In the genomic region with DNA sequence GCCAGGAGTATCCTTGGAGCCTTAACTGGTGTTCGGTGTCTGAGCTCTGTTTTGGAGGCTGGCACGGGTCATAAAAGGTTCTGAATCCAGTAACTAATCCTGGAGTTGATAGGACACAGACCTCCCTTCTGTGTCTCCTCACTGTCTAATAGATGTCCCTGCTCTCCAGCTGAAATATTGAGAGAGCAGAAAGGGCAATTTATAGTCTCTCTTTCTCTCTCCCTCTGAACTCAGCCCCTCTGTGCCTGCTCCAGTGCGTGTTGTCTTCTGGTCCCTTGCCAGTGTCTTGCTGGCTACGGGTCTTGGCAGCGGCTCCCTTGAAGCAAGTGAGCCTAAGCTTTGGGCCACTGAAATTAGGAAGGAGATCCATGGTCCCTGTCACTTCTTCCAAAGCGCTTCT, we compare ENCODE assay signal across 17 mouse cellular contexts. TPM values are rescaled to one million over a fixed set of nuclear protein-coding genes. Genes with fewer than 3 reads are reported as not detected.
DNase-seq lines count a peak whose midpoint lies in the region; ATAC-seq and TF ChIP-seq lines count a peak whose summit lies in the region.
"Had no signal": no experiment of that assay in that cellular context is flagged by ENCODE, and none has a peak within 500 bp of the region (broad histone marks: within the 10 kb centered on the region; RNA-seq: fewer than 3 reads in every experiment).

No protein-coding gene starts in this region.

- intact Hi-C loops in left cerebral cortex, postnatal 10 days (cut with DNase I), result no loop called here

- DNase-seq in cerebellum, postnatal 14 days, result peak; percentile 30 to 40
- no peak for DNase-seq in cerebellum, postnatal 4 days (ENCODE audit: low spot score in 2 of 2)
- peak; percentile 82 for DNase-seq in kidney, adult 2 months
- no peak for DNase-seq in kidney, postnatal 10 days
- DNase-seq in MN1 (ENCODE audit: low spot score), result peak; percentile 83
- DNase-seq in left cerebral cortex, postnatal 10 days (ENCODE audit: extremely low spot score in 1 of 2, low spot score in 2 of 2), result no peak
- no peak for DNase-seq in layer of hippocampus, postnatal 36 days
- DNase-seq: B cell, adult 2 months; cerebellum, adult 2 months; thymus, adult 18-20 months had no signal

- peaks cover 45% of the 10 kb centered on the region; the same call in 1 of the 2 replicates for H3K4me1 ChIP-seq in kidney, adult 2 months (ENCODE audit: control insufficient read depth, insufficient read depth, low read length)
- peaks cover 28% of the 10 kb centered on the region; the same call in 1 of the 2 replicates for H3K4me1 ChIP-seq in kidney, embryonic 14.5 days (ENCODE audit: control insufficient read depth, insufficient read depth, low read length)

- no peak overlapping the region for H3K9ac ChIP-seq in kidney, embryonic 14.5 days (ENCODE audit: low read depth, low read length)
- H3K9ac ChIP-seq: limb, embryonic 12.5 days had no signal

- H3K4me3 ChIP-seq in kidney, adult 2 months (ENCODE audit: insufficient read depth, low read depth, low read length), result no peak overlapping the region
- H3K4me3 ChIP-seq in kidney, embryonic 14.5 days (ENCODE audit: low read length), result no peak overlapping the region
- H3K4me3 ChIP-seq: heart, embryonic 10.5 days; limb, embryonic 12.5 days; megakaryocyte, embryonic 14.5 days had no signal

- peak overlapping the region; percentile 75 for H3K27ac ChIP-seq in kidney, adult 2 months (ENCODE audit: insufficient read depth, low read depth, low read length)
- H3K27ac ChIP-seq in kidney, embryonic 14.5 days (ENCODE audit: low read depth, low read length), result peak overlapping the region; percentile 53; the same call in 1 of the 2 replicates
- H3K27ac ChIP-seq: heart, embryonic 10.5 days; limb, embryonic 12.5 days had no signal

- TF ChIP-seq POLR2A in kidney, adult 2 months (IDR thresholded peaks at IDR 0.05; ENCODE audit: low read depth, low read length), result no peak

- ATAC-seq in kidney, embryonic 14.5 days (ENCODE audit: low FRiP score, low TSS enrichment), result 0 out of 2 replicates have a peak, but pooled peaks have one; percentile 11

- H3K27me3 ChIP-seq in kidney, adult 2 months (replicated peaks; ENCODE audit: control insufficient read depth, insufficient read depth, low read length), result no peaks in the 10 kb centered on the region
- no peaks in the 10 kb centered on the region for H3K27me3 ChIP-seq in kidney, embryonic 14.5 days (ENCODE audit: control insufficient read depth, insufficient read depth, low read length)

- H3K36me3 ChIP-seq in kidney, adult 2 months (ENCODE audit: control insufficient read depth, insufficient read depth, low read length), result peaks cover 8% of the 10 kb centered on the region; the same call in 1 of the 2 replicates
- H3K36me3 ChIP-seq in kidney, embryonic 14.5 days (ENCODE audit: control insufficient read depth, insufficient read depth, low read length), result peaks cover 20% of the 10 kb centered on the region

- WGBS in kidney, adult 2 months, result 51% methylated on average over 6 of the region's 6 CpGs
- 43% methylated on average over 6 of the region's 6 CpGs for WGBS in kidney, embryonic 14.5 days

- no peak for TF ChIP-seq CTCF in kidney, adult 2 months (conservative IDR thresholded peaks at IDR 0.05; ENCODE audit: insufficient read depth, insufficient read length, low read depth, low read length)

- no peak overlapping the region for H3K4me2 ChIP-seq in kidney, embryonic 14.5 days (replicated peaks; ENCODE audit: low read depth, low read length)
- H3K4me2 ChIP-seq: limb, embryonic 12.5 days had no signal

- H3K9me3 ChIP-seq in kidney, embryonic 14.5 days (ENCODE audit: control insufficient read depth, low read length), result no peaks in the 10 kb centered on the region
- H3K9me3 ChIP-seq: heart, embryonic 10.5 days; limb, embryonic 12.5 days; megakaryocyte, embryonic 14.5 days had no signal

RNA-seq across cellular contexts. Expression of a gene that starts 6.4 kb away (rescaled TPM):
- polyA plus RNA-seq in kidney, adult 2 months (2012; rRNA removed), result 25.7 and 29.2 TPM in 2 replicates
- 15.1 and 18.7 TPM in 2 replicates for polyA plus RNA-seq in kidney, embryonic 14.5 days (2014; fragmentation: Nextera tagmentation; extraction: Ambion mirVana)
- 10 to 100 TPM; 10.1 to 10.4 TPM for total RNA-seq in left cerebral cortex, postnatal 10 days (2021)
- total RNA-seq in layer of hippocampus, postnatal 36 days (2021), result 1 to 10 TPM; 7.3 to 7.4 TPM

RNA-seq across cellular contexts. Expression of a gene that starts 26.5 kb away (rescaled TPM):
- 1,103 and 1,106 TPM in 2 replicates for polyA plus RNA-seq in kidney, adult 2 months (2012; rRNA removed)
- polyA plus RNA-seq in kidney, embryonic 14.5 days (2014; fragmentation: Nextera tagmentation; extraction: Ambion mirVana), result 166 and 200 TPM in 2 replicates
- not detected for total RNA-seq in left cerebral cortex, postnatal 10 days (2021)
- total RNA-seq in layer of hippocampus, postnatal 36 days (2021), result not detected
- total RNA-seq: hematopoietic stem cell, adult 5-6 weeks; layer of hippocampus, postnatal 14 days had no signal
- polyA plus RNA-seq: cerebellum, adult 2 months; frontal cortex, adult 2 months; limb, embryonic 12.5 days had no signal

RNA-seq across cellular contexts. Expression of a gene that starts 33.5 kb away (rescaled TPM):
- 5.0 and 5.8 TPM in 2 replicates for polyA plus RNA-seq in kidney, adult 2 months (2012; rRNA removed)
- 13.9 and 14.5 TPM in 2 replicates for polyA plus RNA-seq in kidney, embryonic 14.5 days (2014; fragmentation: Nextera tagmentation; extraction: Ambion mirVana)
- 1 to 10 TPM; 4.9 to 5.3 TPM for total RNA-seq in left cerebral cortex, postnatal 10 days (2021)
- total RNA-seq in layer of hippocampus, postnatal 36 days (2021), result 1 to 10 TPM; 1.1 to 1.3 TPM

RNA-seq across cellular contexts. Expression of a gene that starts 44.1 kb away (rescaled TPM):
- 46.5 and 57.7 TPM in 2 replicates for polyA plus RNA-seq in kidney, adult 2 months (2012; rRNA removed)
- polyA plus RNA-seq in kidney, embryonic 14.5 days (2014; fragmentation: Nextera tagmentation; extraction: Ambion mirVana), result 94.4 and 111 TPM in 2 replicates
- total RNA-seq in left cerebral cortex, postnatal 10 days (2021), result 10 to 100 TPM; 28.5 to 30.7 TPM
- 10 to 100 TPM; 26.8 to 28.0 TPM for total RNA-seq in layer of hippocampus, postnatal 36 days (2021)

Comparison
In these comparisons a context has a peak if more than half of its experiments do, and no peak if none do; other contexts are left out.
1. DNase-seq: peak in cerebellum, postnatal 14 days (2 of 2), kidney, adult 2 months (single experiment) and MN1 (single experiment); none in cerebellum, postnatal 4 days (0 of 2), kidney, postnatal 10 days (single experiment), left cerebral cortex, postnatal 10 days (0 of 2) and layer of hippocampus, postnatal 36 days (0 of 2).